Mouse (Mus musculus) spleen, postnatal 36 days (tissue): ENCODE data around the gene Olfr70.
A peak's percentile ranks its signal among the peaks of the same experiment; 100 is the strongest.

Experiments
- DNase-seq, 2 experiments: peaks; one replicate each; pipeline ENCODE4 v3.0.0; 2022; ENCODE audit warnings: low spot score in 2 of 2, mixed read lengths in 1 of 2

Gene Olfr70

DNA sequence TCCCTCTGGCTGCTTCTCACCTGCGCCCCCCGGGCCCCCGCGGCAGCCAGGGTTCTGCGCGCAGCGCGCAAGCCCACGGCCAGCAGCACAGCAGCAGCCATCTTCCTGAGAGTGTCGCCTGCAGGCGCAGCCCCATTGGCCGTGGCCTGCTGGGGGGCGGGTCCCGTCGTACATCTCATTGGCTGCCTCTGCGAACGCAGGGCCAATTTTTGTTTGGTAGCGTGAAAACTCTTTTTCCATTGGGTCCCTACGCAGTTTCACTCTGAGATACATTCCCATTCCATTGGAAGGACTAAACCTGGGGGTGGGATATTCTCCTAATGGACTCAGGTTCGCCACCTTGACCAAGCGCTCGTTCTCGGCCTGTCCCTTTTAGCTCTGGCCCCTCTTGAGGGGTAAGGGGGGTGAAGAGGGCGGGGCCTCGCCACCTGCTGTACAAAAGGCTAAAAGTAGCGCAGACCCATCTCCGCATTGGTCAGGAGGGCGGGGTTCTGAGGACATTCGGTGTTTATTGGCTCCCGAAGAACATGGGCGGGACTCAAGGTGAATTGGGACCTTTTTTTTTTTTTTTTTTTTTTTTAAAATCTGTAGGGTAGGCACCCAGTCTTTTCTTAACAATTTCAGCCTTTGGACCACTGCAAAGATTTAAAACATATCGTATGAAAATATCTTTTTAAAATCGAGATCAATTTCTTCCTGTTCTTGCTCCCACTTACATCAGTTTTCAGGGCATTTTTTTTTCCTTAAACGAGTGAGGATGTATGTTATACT, 44.1 kb downstream of the Olfr70 start, which contains the start of gene Hint2:
TSS of gene Hint2 (minus strand) at position 128 of the 771 bp plus-strand sequence.
- DNase-seq, result peak; percentile 93 to 94

DNA sequence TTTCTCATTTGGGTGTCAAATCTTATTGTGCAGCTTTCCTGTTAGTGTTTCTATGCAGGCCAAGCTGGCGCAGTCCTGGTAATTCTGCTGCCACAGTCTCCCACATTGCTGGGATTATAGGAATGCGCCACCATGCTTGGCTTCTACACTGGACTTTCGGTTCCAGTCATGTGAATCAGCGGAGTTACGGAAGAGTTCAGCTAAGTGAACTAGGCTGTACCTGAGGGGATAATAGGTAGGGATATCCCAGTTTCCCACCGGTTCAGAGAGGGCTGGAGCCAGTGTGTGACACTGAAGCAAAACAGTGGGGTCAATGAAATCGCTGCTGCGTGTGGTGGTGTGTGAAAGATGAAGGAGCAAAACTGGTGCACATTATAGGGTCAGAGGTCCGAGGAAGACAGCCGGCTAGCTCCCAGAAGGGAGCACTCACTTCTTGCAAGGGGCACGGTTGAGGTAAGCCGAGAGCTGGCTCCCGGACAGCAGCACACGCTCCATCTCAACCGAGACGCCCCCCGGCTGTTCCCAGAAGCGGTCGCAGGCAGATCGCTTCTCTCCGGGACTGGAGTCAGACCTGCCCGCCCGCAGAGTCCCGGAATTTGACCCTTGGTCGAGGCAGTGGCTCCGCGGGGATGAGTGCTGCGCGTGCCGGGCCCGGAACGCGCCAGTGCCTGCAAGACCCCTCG, 44.8 kb downstream of the Olfr70 start:
- DNase-seq, result no peak

DNA sequence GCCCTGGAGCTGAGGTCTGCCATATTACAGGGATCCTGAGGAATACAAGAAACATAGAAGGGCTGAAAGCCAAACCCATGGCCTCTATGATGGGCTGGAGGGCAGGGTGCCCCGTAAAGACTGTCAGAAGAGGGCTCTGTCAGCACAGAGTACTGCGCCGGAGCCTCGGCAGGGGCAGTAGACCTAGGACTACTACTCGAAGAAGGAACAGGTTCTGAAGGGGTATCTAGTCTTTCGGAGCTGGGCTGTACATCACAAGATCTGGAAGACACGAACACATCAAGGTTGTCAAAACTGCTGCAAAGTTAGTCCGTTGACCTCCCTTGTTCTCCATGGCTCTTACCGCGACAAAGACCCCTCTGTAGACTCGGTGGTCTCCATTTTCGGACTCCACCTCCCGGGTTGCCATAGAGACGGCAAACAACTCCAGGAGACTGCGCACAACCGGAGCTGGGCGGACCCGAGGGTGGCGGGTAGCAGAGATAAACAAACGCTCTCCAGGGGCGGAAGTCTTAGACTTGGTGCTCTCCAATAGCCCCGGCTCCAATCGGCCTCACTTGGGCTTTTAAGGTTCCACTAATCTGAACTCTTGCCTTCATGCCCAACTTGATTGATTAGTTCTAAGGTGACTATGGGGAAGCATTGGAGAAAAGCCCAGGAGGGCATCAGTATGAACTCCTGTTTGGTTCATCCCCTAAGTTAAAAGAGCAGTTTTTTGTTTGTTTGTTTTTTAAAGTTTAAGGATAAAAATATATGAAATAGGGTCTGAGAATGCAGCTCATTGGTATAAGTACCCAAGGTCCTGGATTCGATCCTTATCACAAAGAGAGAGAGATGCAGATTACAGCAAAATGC, 47.2 kb downstream of the Olfr70 start, which contains the start of gene Spag8:
TSS of gene Spag8 (minus strand) at position 434 of the 855 bp plus-strand sequence.
- DNase-seq, result peak; percentile 27 to 32

DNA sequence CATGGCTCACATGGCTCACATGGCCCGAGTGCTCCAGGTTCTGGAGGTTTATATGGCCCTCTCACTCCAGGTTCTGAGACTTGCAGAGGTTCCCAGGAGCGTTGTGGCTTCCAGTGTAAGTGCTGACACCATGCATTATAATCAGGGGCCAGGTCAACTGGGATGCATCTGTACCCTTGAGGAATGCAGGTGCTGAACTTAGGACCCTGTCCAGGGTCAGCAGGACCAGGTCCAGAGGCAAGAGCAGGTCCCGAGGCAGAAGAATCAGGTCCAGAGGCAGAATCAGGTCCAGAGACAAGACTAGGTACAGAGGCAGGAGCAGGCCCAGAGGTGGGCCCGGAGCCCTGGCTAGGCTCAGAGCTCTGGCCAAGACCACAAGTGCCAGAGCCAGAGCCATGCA, 47.9 kb downstream of the Olfr70 start:
- no peak for DNase-seq

DNA sequence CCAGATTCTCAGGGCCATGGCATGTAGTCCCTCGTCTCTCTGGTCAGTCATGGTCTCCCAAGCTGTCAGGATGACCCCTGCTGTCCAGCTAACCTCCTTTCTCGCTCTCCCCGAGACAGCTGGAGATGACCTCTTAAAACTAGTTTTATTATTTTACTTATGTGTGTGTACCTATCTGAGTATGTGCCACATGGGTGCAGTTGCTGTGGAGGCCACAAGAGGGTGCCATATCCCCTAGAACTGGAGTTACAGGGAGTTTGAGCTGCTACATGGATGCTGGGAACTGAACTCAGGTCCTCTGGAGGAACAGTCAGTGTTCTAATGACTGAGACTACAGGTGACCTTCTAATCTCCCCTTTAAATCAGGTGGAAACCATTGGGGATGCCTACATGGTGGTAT, 50.8 kb downstream of the Olfr70 start:
- no peak for DNase-seq
